Mouse (Mus musculus): ENCODE measurements around the gene Olfr1504.
"Not testable (repeated sequence)": the region's sequence is repeated elsewhere in the genome, so short reads cannot be mapped to it uniquely, and the experiment has no call there.

Gene Olfr1504

DNA sequence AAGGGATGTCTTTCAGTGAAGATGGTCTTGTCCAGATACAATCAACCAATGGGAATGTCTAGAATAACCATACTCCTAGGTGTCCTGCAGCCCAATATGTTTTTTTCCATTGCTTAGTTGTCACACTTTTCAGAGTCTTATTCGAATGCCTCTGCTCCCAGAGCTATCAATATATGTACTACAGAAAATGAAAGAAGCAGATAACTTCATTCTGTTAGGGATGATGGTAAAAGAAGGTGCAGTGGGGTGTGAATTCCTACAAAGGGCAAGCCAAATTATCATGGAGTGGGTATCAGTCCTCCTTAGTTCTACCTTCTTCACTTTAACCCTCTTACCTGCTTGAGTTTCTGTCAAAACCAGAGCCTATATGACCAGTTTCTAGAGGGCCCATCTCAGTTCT is at the start of gene Olfr1504:
Olfr1504 (minus strand) TSS at position 101 of the 400 bp plus-strand sequence.
- DNase-seq (ENCODE audit: low read depth, low spot score): no peak

DNA sequence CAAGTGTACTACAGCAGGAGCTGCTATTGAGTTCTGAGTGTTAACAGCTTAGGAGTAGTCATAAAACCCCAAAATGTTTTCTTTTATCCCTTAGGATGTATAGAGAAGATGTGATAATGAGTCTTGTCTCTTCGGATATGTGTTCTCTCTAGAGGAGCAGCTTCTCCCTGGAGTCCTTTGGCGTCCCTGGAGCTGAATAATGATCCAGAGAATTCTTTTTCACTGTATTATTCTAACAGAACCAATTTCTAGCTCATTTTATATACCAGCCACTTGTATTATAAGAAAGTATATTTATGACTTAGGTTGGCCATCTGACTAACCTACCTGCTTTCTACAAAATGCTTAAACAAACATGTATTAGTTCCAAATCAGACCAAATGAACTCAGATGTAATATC is 15.5 kb upstream of the Olfr1504 start, which contains the start of gene Olfr1505:
Olfr1505 (plus strand) TSS at position 301 of the 400 bp plus-strand sequence.
- DNase-seq (ENCODE audit: low read depth, low spot score): no peak

DNA sequence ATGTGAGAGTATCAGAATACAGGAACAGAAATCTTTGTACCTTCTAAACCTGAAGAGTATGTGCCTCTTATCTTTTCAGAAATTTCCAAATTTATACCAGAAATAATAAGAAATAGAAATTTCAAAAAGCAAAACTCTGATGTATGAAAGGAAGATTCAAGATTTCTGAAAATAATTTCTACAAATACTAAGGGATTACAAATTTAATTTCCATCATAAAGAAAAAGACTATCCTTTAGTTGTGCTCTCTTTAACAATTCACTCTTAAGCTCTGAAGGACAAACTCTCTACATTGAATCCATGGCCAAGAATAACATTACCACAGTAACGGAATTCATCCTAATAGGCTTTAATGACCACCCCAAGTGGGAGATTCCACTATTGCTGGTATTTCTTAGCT is 36.2 kb downstream of the Olfr1504 start, which contains the start of gene Olfr1502:
Olfr1502 (plus strand) TSS at position 301 of the 400 bp plus-strand sequence.
- no peak for DNase-seq (ENCODE audit: low read depth, low spot score)

DNA sequence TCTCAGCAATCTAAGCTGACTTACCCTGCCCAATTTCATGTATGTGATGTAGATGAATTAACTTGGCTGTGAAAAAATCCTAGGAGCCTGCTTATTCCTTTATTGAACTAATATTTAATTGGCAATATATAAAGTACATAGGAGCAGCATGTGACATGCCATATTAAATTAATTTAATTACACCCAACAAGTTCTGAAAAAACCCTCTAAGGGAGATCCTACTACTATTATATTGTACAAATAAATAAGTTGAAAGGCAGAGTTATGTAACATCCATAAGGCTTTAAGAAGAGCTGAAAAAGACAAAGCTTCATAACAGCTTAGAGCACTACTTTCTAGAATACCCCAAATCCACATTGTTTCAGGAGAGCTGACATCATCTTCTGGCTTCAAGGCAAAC is 47.1 kb downstream of the Olfr1504 start, which contains the start of gene Olfr1501:
Olfr1501 (minus strand) TSS at position 101 of the 400 bp plus-strand sequence.
- not testable (repeated sequence) for DNase-seq (ENCODE audit: low read depth, low spot score)

All from ES-CJ7 (cell line).